10 mouse cellular contexts compared by ENCODE assay signal in the genomic region with DNA sequence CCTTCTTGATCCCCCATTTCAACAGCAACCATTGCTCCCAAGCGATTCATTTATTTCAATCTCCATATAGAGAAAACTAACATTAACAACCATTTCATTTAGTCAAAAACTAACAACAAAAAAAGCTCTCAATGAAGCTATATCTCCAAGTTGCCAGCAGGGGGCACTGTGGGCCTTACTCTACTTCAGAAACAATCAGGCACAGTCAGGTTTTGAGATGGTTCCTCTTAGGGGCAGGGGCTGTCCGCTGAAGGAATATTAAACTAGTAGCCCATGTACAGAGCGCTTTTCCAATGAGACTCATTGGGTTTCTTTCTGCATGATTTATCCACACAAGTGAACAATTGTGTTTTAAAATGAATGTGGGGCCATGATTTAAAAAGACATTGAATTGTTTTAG.
A peak's percentile ranks its signal among the peaks of the same experiment; 100 is the strongest.
DNase-seq lines count a peak whose midpoint lies in the region; ATAC-seq and TF ChIP-seq lines count a peak whose summit lies in the region.
"Had no signal": no experiment of that assay in that cellular context is flagged by ENCODE, and none has a peak within 500 bp of the region (broad histone marks: within the 10 kb centered on the region; RNA-seq: fewer than 3 reads in every experiment).

No protein-coding gene starts in this region.

- no peaks in the 10 kb centered on the region for H3K36me3 ChIP-seq in forebrain, embryonic 14.5 days (ENCODE audit: control insufficient read depth, insufficient read depth, low read length)
- no peaks in the 10 kb centered on the region for H3K36me3 ChIP-seq in forebrain, embryonic 15.5 days
- no peaks in the 10 kb centered on the region for H3K36me3 ChIP-seq in neural tube, embryonic 11.5 days (ENCODE audit: control insufficient read depth, insufficient read depth, low read length)
- H3K36me3 ChIP-seq: G1E; heart, embryonic 13.5 days had no signal

- H3K9ac ChIP-seq in forebrain, embryonic 14.5 days (ENCODE audit: low read length): no peak overlapping the region
- H3K9ac ChIP-seq in forebrain, embryonic 15.5 days (replicated peaks): no peak overlapping the region
- H3K9ac ChIP-seq in neural tube, embryonic 11.5 days (ENCODE audit: low read length): no peak overlapping the region
- H3K9ac ChIP-seq: heart, embryonic 13.5 days had no signal

- H3K27ac ChIP-seq in forebrain, embryonic 14.5 days (ENCODE audit: low read depth, low read length): no peak overlapping the region
- H3K27ac ChIP-seq in forebrain, embryonic 15.5 days (replicated peaks): no peak overlapping the region
- no peak overlapping the region for H3K27ac ChIP-seq in layer of hippocampus, adult 2 months
- no peak overlapping the region for H3K27ac ChIP-seq in neural tube, embryonic 11.5 days (ENCODE audit: low read depth, low read length)
- H3K27ac ChIP-seq: heart, embryonic 13.5 days had no signal

- peaks cover 2% of the 10 kb centered on the region; the same call in 1 of the 2 replicates for H3K4me1 ChIP-seq in forebrain, embryonic 14.5 days (ENCODE audit: control insufficient read depth, insufficient read depth, low read length)
- H3K4me1 ChIP-seq in forebrain, embryonic 15.5 days: peaks cover 12% of the 10 kb centered on the region; the same call in 1 of the 2 replicates
- H3K4me1 ChIP-seq in neural tube, embryonic 11.5 days (ENCODE audit: control insufficient read depth, insufficient read depth, low read length): 0 out of 2 replicates have a peak, but pooled peaks cover 2% of the 10 kb centered on the region
- H3K4me1 ChIP-seq: heart, embryonic 13.5 days had no signal

- H3K9me3 ChIP-seq in forebrain, embryonic 14.5 days (replicated peaks; ENCODE audit: control insufficient read depth, low read length): no peaks in the 10 kb centered on the region
- no peaks in the 10 kb centered on the region for H3K9me3 ChIP-seq in forebrain, embryonic 15.5 days
- no peaks in the 10 kb centered on the region for H3K9me3 ChIP-seq in neural tube, embryonic 11.5 days (ENCODE audit: control insufficient read depth, low read length)
- H3K9me3 ChIP-seq: heart, embryonic 13.5 days had no signal

- peak; percentile 94 for TF ChIP-seq CTCF in layer of hippocampus, adult 2 months (conservative IDR thresholded peaks at IDR 0.05)

- DNase-seq in forebrain, embryonic 14.5 days (ENCODE audit: low spot score): peak; percentile 85
- peak; percentile 50 for DNase-seq in right cerebral cortex, adult 18-20 months
- DNase-seq in right cerebral cortex, postnatal 25 days: no peak
- peak; percentile 83 for DNase-seq in embryo, embryonic 10.5 days (ENCODE audit: low spot score)
- DNase-seq in layer of hippocampus, adult 2 months (ENCODE audit: low spot score in 2 of 2): peak; percentile 44 to 70
- DNase-seq in neural tube, embryonic 11.5 days (ENCODE audit: low spot score): peak; percentile 62
- DNase-seq in thymus, postnatal 0 days (ENCODE audit: low spot score): no peak

- ATAC-seq in forebrain, embryonic 14.5 days: no peak
- no peak for ATAC-seq in forebrain, embryonic 15.5 days (replicated peaks)
- no peak for ATAC-seq in neural tube, embryonic 11.5 days (ENCODE audit: insufficient read depth, low FRiP score, low TSS enrichment)

- no peak overlapping the region for H3K4me3 ChIP-seq in forebrain, embryonic 14.5 days (ENCODE audit: low read depth, low read length)
- H3K4me3 ChIP-seq in forebrain, embryonic 15.5 days: no peak overlapping the region
- H3K4me3 ChIP-seq in layer of hippocampus, adult 2 months: no peak overlapping the region
- no peak overlapping the region for H3K4me3 ChIP-seq in neural tube, embryonic 11.5 days (ENCODE audit: low read depth, low read length)
- H3K4me3 ChIP-seq: heart, embryonic 13.5 days had no signal

- no peak overlapping the region for H3K4me2 ChIP-seq in forebrain, embryonic 14.5 days (ENCODE audit: low read length)
- no peak overlapping the region for H3K4me2 ChIP-seq in forebrain, embryonic 15.5 days (replicated peaks)
- H3K4me2 ChIP-seq in neural tube, embryonic 11.5 days (ENCODE audit: low read depth): no peak overlapping the region
- H3K4me2 ChIP-seq: heart, embryonic 13.5 days had no signal

- WGBS in forebrain, embryonic 14.5 days: 15% methylated on average over 3 of the region's 3 CpGs
- 20% methylated on average over 3 of the region's 3 CpGs for WGBS in forebrain, embryonic 15.5 days
- 24% methylated on average over 3 of the region's 3 CpGs for WGBS in neural tube, embryonic 11.5 days

- H3K27me3 ChIP-seq in forebrain, embryonic 14.5 days (replicated peaks; ENCODE audit: control insufficient read depth, insufficient read depth, low read length): no peaks in the 10 kb centered on the region
- H3K27me3 ChIP-seq in forebrain, embryonic 15.5 days: 0 out of 2 replicates have a peak, but pooled peaks cover 3% of the 10 kb centered on the region
- H3K27me3 ChIP-seq in neural tube, embryonic 11.5 days (ENCODE audit: control insufficient read depth, insufficient read depth, low read length): no peaks in the 10 kb centered on the region

Comparison
In these comparisons a context has a peak if more than half of its experiments do, and no peak if none do; other contexts are left out.
1. DNase-seq: peak in forebrain, embryonic 14.5 days (single experiment), right cerebral cortex, adult 18-20 months (single experiment), embryo, embryonic 10.5 days (single experiment), layer of hippocampus, adult 2 months (2 of 2) and neural tube, embryonic 11.5 days (single experiment); none in right cerebral cortex, postnatal 25 days (single experiment) and thymus, postnatal 0 days (single experiment).